Mouse (Mus musculus) gastrocnemius, adult 8-10 months (tissue): ENCODE measurements around the gene Ache. TPM values are rescaled to one million over a fixed set of nuclear protein-coding genes. Genes with fewer than 3 reads are reported as not detected.
"Not testable (repeated sequence)": the region's sequence is repeated elsewhere in the genome, so short reads cannot be mapped to it uniquely, and the experiment has no call there.

ENCODE experiments used
- DNase-seq, 2 experiments: peaks; one replicate each; pipeline ENCODE4 v3.0.0; 2022; ENCODE audit warnings: low spot score in 2 of 2
- total RNA-seq, 4 experiments: library from RNA; stranded (reverse); gene quantifications; 2 replicates each; pipeline ENCODE4 v1.2.4; 2022

Gene Ache
- 10 to 100 TPM; 15.8 to 27.7 (median 20.1) TPM for total RNA-seq

DNA sequence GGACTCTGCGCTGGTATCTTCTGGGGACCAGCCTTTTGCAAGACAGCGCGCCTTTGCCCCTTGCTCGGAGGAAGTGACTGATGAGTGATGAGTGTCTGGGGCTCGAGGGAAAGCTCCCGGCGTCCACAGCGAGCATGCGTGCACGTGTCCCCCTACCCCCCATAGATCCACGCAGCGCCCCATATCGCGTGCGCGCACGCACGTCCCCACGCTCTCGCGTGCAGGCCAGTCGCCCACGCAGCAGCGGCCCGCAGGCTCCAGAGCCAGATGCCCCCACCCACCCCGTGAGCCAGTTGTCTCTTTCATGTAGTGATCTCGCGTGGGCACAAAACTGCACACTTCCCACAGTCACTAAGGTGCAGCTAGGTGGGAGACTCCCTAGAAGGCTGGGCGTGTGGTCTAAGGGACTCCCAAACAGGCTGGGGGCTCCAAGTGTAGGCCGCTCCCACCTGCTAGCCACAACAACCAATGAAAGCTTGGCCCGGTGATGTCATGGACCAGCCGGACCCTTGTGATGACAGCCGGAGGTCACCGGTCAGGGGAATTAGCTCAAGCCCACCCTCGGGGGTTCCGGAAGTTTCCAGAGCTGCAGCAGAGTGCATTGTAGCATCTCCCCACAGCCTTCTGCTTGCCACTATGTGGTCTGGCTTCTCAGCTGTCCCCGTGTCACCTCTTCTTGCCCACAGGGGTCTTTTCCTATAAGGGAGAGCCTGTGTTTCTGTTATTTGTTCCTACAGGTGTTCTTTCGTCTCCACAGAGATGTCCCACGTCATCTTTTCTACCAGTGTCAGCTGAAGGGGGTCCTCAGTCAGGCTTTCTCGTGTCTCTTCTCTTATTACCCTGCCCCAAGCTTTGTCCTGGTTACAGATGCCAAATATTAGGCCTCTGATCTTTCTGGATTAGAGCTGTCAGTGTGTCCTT lies at the start of gene Ache:
Gene Ache (plus strand): TSS at position 488 of the 921 bp plus-strand sequence.
- DNase-seq = no peak

DNA sequence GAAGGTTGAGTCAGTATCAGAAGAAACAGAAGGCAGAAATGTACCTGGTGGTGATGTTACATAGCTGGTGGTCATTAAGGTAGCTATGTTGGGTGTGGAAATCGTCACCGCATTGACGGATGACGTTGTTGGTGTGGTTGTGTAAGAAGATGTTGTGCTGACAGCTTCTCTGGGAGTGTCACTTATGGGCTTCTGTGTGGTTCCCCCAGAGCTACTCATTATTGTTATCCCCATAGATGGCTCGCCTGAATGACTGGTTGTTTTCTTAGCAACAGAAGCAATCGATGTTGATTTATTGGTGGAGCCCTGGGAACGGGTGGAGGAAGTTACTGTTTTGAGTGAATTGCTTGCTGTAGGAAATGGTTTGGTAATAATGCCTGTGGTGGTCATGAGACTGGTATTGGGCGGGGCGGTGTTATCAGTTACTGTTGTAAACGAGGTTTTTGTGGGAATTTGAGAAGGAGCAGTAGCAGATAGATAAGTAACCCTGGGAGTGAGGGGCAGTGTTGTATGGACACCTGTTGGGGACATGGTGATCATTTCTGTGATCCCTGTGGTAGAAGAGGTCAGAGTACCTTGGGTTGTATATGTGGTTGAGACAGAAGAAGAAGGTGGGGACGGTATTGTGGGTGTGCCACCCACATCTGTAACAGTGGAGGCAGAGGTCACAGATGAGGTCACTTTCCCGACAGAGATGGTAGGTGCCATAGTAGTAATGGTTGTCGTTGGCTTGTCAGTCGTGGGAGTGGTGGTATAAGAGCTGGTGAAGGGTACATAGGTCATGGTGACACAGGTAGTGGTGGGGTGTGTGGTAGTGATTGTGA lies 23.2 kb upstream of the Ache start:
- no peak for DNase-seq

DNA sequence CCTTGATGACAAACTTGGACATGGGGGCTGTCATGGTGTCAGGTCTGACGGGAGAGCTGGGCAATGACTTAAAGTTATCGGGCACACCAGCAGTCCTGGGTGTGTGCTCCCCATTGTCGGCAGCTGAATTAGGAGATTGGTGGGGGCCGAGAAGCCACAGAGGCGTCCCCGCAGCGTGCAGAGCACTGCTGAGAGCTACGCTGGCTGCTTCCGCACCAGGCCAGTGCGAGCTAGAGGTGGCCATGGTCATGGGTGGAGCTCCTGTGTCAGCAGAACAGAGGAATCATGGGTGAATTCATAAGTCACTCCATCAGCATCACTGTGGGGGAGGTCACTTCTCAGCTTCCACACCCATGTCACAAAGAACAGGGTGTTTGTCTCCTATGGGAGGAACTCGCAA lies 22.5 kb upstream of the Ache start:
- no peak for DNase-seq

DNA sequence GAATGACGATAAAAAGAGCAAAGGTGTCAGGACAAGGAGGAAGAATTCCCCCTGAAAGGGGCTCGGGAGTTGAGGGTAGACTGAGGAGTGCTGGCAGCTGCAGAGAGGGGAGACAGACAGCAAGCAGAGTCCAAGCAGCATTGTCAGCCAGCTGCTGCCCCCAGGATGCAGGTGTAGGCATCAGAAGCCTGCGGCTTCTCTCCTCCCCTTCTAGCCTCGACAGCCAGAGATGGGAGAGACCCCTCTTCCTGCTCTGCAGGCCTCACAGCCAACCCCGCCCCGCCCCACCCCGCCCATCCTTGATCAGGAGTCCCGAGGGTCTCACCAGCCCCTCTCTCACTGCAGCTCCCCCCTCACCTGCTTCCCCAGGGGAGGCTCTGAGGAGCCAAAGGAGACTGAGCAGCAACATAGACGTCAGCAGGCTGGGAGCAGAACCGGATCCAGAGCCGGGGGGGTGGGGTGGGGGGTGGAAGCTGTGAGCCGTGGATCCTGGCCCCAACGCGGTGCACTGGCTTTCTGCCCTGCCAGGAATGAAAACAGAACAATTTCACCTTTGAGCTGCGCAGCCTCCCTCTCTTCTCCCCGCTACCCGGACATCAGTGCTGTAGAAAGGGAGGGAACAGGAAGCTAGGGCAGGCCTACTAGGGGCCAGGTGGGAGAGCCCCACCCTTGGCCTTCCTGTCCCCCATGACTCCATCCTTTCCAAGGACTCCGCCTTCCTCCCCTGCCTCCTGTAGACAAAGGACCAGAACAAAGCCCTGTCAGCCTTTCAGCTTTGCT lies 19.0 kb upstream of the Ache start:
- DNase-seq = no peak

DNA sequence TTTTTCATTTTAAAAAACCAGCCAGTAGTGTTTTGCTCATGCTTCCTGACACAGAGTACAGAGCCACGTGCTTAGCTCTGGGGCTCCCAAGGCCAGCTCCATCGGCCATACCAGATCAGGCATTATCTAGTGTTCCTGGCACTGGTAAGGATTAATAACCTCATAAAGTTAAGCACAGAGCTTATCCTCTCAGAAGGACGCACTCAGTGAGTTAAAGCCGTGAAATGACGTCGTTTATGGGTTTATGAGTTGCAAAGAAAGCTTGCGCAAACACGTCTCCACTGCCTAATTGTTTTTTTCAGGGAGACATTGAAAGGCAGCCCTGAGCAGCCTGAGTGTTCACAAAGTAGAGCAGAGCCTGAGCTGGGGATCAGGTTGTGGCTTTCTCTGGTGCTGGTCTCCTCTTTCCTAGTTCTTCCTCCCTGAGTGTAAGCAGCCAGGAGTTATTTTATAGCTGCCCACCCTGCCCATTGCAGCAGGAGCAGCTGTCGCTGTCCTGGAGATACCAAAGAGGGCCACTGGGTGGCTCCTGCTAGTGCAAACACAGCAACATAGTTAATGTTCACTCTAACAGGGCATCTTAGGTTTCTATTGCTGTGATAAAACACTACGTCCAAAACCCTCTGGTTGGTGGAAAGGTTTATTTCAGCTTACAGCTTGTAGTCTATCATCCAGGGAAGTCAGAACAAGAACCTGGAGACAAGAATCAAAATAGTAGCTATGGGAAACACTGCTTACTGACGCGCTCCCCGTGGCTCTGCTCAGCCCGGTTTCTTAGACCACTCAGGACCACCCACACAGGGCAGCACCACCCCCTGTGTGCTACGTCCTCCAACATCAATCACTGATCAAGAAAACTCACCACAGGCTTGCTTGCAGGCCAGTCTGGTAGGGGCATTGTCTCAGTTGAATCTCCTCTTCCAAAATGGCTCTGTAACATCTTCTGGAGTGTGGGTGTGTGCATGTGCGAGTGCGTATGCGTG lies 9.7 kb upstream of the Ache start:
- no peak for DNase-seq

DNA sequence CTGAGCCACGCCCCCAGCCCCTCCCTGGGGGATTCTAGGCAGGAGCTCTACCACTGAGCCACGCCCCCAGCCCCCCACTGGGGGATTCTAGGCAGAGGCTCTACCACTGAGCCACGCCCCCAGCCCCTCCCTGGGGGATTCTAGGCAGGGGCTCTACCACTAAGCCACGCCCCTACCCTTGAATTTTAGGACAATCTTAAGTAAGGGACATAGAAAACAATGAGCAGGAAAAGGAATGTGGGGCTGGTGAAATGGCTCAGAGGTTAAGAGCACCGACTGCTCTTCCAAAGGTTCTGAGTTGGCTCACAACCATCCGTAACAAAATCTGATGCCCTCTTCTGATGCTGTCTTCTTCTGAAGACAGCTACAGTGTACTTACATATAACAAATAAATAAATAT lies 2.9 kb upstream of the Ache start:
- DNase-seq = not testable (repeated sequence)

DNA sequence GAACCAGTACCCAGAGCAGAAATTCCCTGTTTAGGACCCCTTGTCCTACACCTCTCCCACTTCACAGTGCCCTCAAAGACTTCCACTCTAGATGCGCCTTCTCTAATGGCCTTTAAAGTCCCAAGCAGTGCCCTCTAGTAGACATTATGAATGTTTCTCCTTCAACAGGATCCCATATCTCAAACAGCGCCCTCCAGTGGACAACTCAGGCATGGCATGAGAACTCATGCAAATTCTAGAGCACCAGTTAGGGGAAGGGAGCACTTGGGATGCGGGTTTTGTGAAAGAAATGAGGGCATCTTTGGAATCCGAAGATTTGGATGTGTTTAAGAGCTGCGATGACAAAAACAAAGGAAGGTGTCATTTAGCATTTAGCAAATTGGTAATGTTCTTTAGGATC lies 2.3 kb upstream of the Ache start:
- DNase-seq = no peak

DNA sequence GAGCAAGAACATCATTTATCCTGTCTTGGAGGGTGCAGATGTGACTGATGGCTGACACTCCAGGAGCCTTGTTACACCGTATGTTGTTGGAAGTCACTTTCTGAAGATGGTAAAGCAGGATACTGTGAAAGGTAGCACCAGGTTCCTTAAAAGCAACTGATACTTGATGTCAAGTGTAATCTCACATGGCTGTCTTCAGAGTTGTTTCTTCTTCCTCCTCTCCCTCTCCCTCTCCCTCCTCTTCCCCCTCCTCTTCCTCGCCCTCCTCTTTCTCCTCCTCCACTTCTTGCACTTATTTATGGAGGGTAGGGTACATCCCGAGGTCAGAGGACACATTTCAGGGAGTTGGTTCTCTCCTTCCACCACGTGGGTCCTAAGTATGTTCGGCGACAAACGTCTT lies 1.3 kb upstream of the Ache start:
- DNase-seq = no peak

DNA sequence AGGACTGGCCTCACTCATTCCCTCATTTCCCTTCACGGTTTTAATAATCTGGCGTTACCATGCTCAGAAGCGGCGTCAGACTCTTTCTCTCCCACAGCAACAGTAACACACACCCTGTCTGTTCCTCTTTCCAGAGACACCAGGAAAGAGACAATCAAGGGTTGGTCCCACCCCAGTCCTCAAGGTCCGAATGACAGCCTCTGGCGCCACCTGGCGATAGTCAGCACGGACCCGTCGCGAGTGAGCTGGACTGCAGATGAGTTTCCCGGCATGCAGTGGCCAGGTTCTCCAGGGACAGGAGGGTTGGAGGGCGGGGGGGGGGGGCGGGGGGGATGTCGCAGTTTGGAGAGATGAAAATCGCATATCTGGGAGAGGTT lies 676 bp upstream of the Ache start:
- DNase-seq = peak; percentile 80 to 85

DNA sequence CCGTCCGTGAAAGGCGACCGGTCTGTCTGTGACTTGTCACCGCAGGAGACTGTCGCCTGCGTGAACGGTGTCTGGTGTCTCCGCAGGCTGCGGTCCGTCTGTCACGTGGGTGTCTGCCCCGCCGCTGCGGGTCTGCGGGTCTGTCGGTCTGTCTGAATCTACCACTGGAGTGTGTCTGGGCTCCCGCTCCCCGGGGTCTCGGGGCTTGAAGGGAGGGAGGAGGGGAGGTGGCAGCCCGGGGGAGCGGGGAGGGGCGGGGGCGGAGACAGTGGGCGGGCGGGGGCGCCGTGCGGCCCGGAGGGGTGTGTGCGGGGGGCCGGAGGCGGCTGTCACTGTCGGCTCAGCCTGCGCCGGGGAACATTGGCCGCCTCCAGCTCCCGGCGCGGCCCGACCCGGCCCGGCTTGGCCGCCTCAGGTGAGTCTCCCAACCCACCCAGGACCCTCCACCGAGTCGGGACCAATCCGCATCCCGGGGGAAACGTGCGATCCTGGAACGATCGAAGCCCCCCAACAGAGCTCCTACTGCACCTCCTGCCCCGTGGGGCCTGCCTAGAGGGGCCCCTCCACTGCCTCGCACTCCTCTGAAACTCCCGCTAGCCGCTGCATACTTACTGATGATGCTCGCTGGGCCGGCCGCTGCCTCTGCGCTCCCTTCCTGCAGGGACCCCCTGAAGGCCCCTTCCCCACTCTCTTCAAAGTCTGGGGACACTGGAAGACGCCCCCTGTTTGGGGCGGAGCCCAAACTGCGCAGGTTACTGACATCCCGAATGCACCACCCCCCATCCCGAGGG lies 829 bp downstream of the Ache start:
- DNase-seq = no peak

DNA sequence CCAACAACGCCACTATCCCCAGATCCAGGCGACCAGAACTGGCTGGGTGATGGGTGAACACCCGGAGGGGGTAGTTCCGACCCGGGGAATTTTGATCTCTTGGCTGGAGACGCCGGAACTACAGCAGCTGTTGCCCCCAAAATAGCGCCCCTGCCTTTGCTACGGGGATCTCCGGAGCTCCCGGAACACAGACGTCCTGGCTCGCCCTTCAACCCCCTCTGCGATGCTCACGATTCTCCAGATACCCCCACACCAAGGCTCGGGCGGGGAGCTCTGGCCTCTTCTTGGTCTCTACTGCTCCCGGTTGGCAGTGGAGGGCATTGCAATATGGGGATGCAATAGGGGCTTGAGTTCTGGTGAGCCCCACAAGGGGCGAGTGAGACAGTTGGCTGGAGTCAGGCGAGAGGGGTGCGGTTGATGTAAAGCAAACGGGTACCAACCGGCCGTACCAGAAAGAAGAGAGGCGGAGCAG lies 1.7 kb downstream of the Ache start:
- DNase-seq = peak; percentile 58 to 75

DNA sequence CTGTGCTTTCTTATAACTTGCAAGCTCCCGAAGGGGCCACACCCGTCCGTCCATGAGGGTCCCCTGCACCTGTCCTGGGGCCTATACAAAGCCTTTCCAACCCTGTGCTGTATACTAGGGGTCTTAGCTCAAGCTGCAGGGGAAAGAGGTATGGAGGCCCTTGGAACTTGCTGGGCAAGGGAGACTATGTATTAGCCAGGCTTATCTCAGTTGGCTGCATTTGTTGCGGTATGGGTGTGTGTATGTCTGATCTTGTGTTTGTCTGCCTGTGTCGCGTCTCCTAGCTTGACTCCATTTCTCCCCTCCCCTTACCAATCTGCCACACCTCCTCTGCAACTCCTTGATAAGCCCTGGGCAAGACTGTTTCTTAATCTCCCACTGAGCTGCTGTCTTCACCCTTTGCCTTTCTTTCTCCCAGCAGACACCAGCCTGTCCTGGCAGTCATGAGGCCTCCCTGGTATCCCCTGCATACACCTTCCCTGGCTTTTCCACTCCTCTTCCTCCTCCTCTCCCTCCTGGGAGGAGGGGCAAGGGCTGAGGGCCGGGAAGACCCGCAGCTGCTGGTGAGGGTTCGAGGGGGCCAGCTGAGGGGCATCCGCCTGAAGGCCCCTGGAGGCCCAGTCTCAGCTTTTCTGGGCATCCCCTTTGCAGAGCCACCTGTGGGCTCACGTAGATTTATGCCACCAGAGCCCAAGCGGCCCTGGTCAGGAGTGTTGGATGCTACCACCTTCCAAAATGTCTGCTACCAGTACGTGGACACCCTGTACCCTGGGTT lies 2.5 kb downstream of the Ache start:
- DNase-seq = no peak

DNA sequence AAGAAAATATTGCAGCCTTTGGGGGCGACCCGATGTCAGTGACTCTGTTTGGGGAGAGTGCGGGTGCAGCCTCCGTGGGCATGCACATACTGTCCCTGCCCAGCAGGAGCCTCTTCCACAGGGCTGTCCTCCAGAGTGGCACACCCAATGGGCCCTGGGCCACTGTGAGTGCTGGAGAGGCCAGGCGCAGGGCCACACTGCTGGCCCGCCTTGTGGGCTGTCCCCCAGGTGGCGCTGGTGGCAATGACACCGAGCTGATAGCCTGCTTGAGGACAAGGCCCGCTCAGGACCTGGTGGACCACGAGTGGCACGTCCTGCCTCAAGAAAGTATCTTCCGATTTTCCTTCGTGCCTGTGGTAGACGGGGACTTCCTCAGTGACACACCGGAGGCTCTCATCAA lies 3.4 kb downstream of the Ache start:
- DNase-seq = peak; percentile 67 to 79

DNA sequence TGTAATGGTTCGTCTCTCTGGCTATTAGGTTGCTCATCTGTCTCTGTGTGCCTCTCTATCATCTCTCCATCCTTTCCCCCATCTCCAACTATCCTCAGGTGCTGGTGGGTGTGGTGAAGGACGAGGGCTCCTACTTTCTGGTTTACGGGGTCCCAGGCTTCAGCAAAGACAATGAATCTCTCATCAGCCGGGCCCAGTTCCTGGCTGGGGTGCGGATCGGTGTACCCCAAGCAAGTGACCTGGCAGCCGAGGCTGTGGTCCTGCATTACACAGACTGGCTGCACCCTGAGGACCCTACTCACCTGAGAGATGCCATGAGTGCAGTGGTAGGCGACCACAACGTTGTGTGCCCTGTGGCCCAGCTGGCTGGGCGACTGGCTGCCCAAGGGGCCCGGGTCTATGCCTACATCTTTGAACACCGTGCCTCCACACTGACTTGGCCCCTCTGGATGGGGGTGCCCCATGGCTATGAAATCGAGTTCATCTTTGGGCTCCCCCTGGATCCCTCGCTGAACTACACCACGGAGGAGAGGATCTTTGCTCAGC lies 4.1 kb downstream of the Ache start:
- DNase-seq = no peak

DNA sequence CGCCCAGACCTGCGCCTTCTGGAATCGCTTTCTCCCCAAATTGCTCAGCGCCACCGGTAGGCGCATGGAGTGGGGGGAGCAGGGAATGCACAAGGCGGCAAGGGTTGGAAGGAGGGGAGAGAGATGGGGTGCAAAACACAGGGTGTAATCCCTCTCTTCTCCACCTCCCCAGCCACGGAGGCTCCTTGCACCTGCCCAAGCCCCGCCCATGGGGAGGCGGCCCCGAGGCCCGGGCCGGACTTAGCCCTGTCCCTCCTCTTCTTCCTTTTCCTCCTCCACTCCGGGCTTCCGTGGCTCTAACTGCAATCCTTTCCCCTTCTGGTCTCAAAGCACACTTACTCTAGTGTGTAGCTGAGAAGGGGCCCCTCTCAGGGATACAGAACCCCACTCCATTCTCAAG lies 6.0 kb downstream of the Ache start:
- DNase-seq = peak; percentile 66 to 67

DNA sequence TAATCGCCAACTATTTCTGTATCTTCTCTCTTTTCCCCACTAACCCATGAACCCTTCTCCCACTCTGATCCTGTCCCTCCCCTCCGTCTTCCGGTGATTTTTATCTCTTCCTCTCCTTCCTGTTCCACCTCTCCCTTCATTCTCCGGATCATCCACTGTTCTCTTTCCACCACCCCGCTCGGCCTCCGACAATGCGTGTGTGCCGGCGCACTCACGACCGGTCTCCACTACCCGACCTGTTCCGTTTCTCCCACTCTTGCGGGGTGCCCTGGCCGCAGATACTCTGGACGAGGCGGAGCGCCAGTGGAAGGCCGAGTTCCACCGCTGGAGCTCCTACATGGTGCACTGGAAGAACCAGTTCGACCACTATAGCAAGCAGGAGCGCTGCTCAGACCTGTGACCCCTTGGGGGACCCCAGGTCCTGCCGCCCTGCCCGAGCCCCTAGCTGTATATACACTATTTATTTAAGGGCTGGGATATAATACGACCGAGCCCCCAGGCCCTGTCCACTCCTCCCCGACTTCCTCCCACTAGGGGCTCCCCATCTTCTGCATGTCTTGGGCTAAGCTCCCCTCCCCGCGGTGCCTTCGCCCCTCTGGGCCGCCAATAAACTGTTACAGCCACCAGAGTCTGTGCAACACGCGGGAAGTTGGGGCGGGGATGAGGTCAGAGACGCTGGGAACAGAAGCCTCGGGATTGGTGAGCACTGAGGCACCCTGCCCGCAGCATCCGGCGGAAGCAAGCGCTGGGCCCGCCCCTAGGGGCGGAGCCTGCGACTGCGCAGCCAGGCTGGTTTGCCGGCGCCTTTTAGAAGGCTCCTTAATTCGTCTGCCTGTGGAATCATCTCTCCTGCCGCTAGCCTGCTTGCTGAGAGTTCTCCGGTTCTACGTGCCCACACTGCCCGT lies 6.8 kb downstream of the Ache start, which contains the start of gene Ufsp1:
Gene Ufsp1 (plus strand): TSS at position 791 of the 905 bp plus-strand sequence.
- DNase-seq = peak; percentile 91 to 96

DNA sequence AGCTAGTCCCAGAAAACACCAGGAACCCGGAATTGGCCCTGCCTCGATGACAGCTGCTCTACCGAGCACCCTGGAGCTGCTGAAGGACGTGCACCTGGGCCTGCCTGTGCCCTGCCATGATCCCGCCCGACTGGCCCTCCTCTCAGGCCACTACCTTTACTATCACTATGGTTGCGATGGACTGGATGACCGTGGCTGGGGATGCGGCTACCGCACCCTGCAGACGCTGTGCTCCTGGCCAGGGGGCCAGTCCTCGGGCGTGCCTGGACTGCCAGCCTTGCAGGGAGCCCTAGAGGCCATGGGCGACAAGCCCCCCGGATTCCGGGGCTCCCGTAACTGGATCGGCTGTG lies 7.4 kb downstream of the Ache start:
- DNase-seq = no peak
